9 mouse cellular contexts compared by ENCODE assay signal in genomic region chr4:155018601-155019335, GRCm38 (mm10). TPM values are rescaled to one million over a fixed set of nuclear protein-coding genes. Genes with fewer than 3 reads are reported as not detected.
DNase-seq lines count a peak whose midpoint lies in the region; ATAC-seq lines count a peak whose summit lies in the region.
"Had no signal": no experiment of that assay in that cellular context is flagged by ENCODE, and none has a peak within 500 bp of the region (broad histone marks: within the 10 kb centered on the region; RNA-seq: fewer than 3 reads in every experiment).

No protein-coding gene starts in this region.

- no peaks in the 10 kb centered on the region for H3K36me3 ChIP-seq in heart, embryonic 13.5 days
- no peaks in the 10 kb centered on the region for H3K36me3 ChIP-seq in embryonic facial prominence, embryonic 15.5 days
- H3K36me3 ChIP-seq in intestine, embryonic 15.5 days, result no peaks in the 10 kb centered on the region
- no peaks in the 10 kb centered on the region for H3K36me3 ChIP-seq in midbrain, embryonic 10.5 days

- H3K4me3 ChIP-seq in heart, embryonic 13.5 days, result no peak overlapping the region
- no peak overlapping the region for H3K4me3 ChIP-seq in embryonic facial prominence, embryonic 15.5 days (replicated peaks)
- no peak overlapping the region for H3K4me3 ChIP-seq in intestine, embryonic 15.5 days (replicated peaks)
- peak overlapping the region; percentile 36; the same call in 1 of the 2 replicates for H3K4me3 ChIP-seq in midbrain, embryonic 10.5 days

- no peak for DNase-seq in heart, adult 11 months
- DNase-seq in adrenal gland, postnatal 36 days, result peak; percentile 5 to 39
- DNase-seq in midbrain, embryonic 10.5 days (ENCODE audit: low spot score), result peak; percentile 48
- DNase-seq in T-cell, adult 2 months (ENCODE audit: low spot score), result no peak
- DNase-seq in left cerebral cortex, postnatal 10 days (ENCODE audit: extremely low spot score in 1 of 2, low spot score in 2 of 2), result no peak

- no peak overlapping the region for H3K27ac ChIP-seq in heart, embryonic 13.5 days (replicated peaks)
- no peak overlapping the region for H3K27ac ChIP-seq in embryonic facial prominence, embryonic 15.5 days (replicated peaks)
- H3K27ac ChIP-seq in intestine, embryonic 15.5 days, result no peak overlapping the region
- H3K27ac ChIP-seq in midbrain, embryonic 10.5 days (replicated peaks), result peak overlapping the region; percentile 1; the same call in 1 of the 2 replicates
- H3K27ac ChIP-seq: macrophage had no signal

- intact Hi-C loops in left cerebral cortex, postnatal 10 days (cut with DNase I), result no loop called here

- H3K9me3 ChIP-seq in heart, embryonic 13.5 days, result no peaks in the 10 kb centered on the region
- no peaks in the 10 kb centered on the region for H3K9me3 ChIP-seq in embryonic facial prominence, embryonic 15.5 days (replicated peaks)
- no peaks in the 10 kb centered on the region for H3K9me3 ChIP-seq in intestine, embryonic 15.5 days
- H3K9me3 ChIP-seq in midbrain, embryonic 10.5 days (replicated peaks), result no peaks in the 10 kb centered on the region

- 0 out of 2 replicates have a peak, but pooled peaks have one; percentile 8 for ATAC-seq in heart, embryonic 13.5 days (ENCODE audit: extremely low read depth, insufficient number of reproducible peaks, low FRiP score, low TSS enrichment)
- 0 out of 2 replicates have a peak, but pooled peaks have one; percentile 11 for ATAC-seq in embryonic facial prominence, embryonic 15.5 days (ENCODE audit: insufficient number of reproducible peaks, low FRiP score, low TSS enrichment, low read depth)
- ATAC-seq in intestine, embryonic 15.5 days, result peak; percentile 36

- peaks cover 77% of the 10 kb centered on the region for H3K27me3 ChIP-seq in heart, embryonic 13.5 days (replicated peaks)
- no peaks in the 10 kb centered on the region for H3K27me3 ChIP-seq in embryonic facial prominence, embryonic 15.5 days
- H3K27me3 ChIP-seq in intestine, embryonic 15.5 days (replicated peaks), result no peaks in the 10 kb centered on the region
- peaks cover 46% of the 10 kb centered on the region for H3K27me3 ChIP-seq in midbrain, embryonic 10.5 days (ENCODE audit: low read depth, poor library complexity, severe bottlenecking)

- H3K4me2 ChIP-seq in heart, embryonic 13.5 days, result no peak overlapping the region
- H3K4me2 ChIP-seq in embryonic facial prominence, embryonic 15.5 days (replicated peaks), result 0 out of 2 replicates have a peak overlapping the region, but pooled peaks have one; percentile 18
- peak overlapping the region; percentile 44; the same call in 1 of the 2 replicates for H3K4me2 ChIP-seq in intestine, embryonic 15.5 days (replicated peaks)

- peaks cover 10% of the 10 kb centered on the region for H3K4me1 ChIP-seq in heart, embryonic 13.5 days
- H3K4me1 ChIP-seq in embryonic facial prominence, embryonic 15.5 days, result peaks cover 18% of the 10 kb centered on the region
- peaks cover 12% of the 10 kb centered on the region for H3K4me1 ChIP-seq in intestine, embryonic 15.5 days (replicated peaks)
- H3K4me1 ChIP-seq in midbrain, embryonic 10.5 days, result peaks cover 72% of the 10 kb centered on the region

- no peak overlapping the region for H3K9ac ChIP-seq in heart, embryonic 13.5 days
- H3K9ac ChIP-seq in embryonic facial prominence, embryonic 15.5 days, result no peak overlapping the region
- H3K9ac ChIP-seq in intestine, embryonic 15.5 days, result no peak overlapping the region

- WGBS in heart, embryonic 13.5 days, result 6% methylated on average over 15 of the region's 15 CpGs
- 6% methylated on average over 15 of the region's 15 CpGs for WGBS in embryonic facial prominence, embryonic 15.5 days
- 8% methylated on average over 15 of the region's 15 CpGs for WGBS in intestine, embryonic 15.5 days
- WGBS in midbrain, embryonic 10.5 days, result 3% methylated on average over 15 of the region's 15 CpGs

RNA-seq across cellular contexts. Expression of gene Plch2, which starts 37.8 kb away (rescaled TPM):
- polyA plus RNA-seq in heart, embryonic 13.5 days (2015; fragmentation: Nextera tagmentation; extraction: Ambion mirVana), result 0.51 and 0.53 TPM in 2 replicates
- under 1 TPM; 0.30 to 0.43 TPM for total RNA-seq in adrenal gland, postnatal 36 days (2021)
- 22.4 and 24.4 TPM in 2 replicates for polyA plus RNA-seq in embryonic facial prominence, embryonic 15.5 days (2015; fragmentation: Nextera tagmentation; extraction: Ambion mirVana)
- 19.9 and 21.2 TPM in 2 replicates for polyA plus RNA-seq in intestine, embryonic 15.5 days (2015; fragmentation: Nextera tagmentation; extraction: Ambion mirVana)
- polyA plus RNA-seq in midbrain, embryonic 10.5 days (2016; fragmentation: Nextera tagmentation; extraction: Ambion mirVana), result 0.57 and 0.72 TPM in 2 replicates
- total RNA-seq in left cerebral cortex, postnatal 10 days (2021), result 10 to 100 TPM; 33.3 to 41.2 TPM
- polyA plus RNA-seq: macrophage had no signal

RNA-seq across cellular contexts. Expression of gene Pex10, which starts 48.0 kb away (rescaled TPM):
- 16.6 and 16.8 TPM in 2 replicates for polyA plus RNA-seq in heart, embryonic 13.5 days (2015; fragmentation: Nextera tagmentation; extraction: Ambion mirVana)
- total RNA-seq in adrenal gland, postnatal 36 days (2021), result 10 to 100 TPM; 20.6 to 24.2 TPM
- polyA plus RNA-seq in embryonic facial prominence, embryonic 15.5 days (2015; fragmentation: Nextera tagmentation; extraction: Ambion mirVana), result 21.6 and 22.1 TPM in 2 replicates
- 23.3 and 26.0 TPM in 2 replicates for polyA plus RNA-seq in intestine, embryonic 15.5 days (2015; fragmentation: Nextera tagmentation; extraction: Ambion mirVana)
- 21.0 and 21.1 TPM in 2 replicates for polyA plus RNA-seq in midbrain, embryonic 10.5 days (2016; fragmentation: Nextera tagmentation; extraction: Ambion mirVana)
- 10 to 100 TPM; 18.0 to 19.3 TPM for total RNA-seq in left cerebral cortex, postnatal 10 days (2021)

RNA-seq across cellular contexts. Expression of gene Pank4, which starts 54.8 kb away (rescaled TPM):
- 40.6 and 42.6 TPM in 2 replicates for polyA plus RNA-seq in heart, embryonic 13.5 days (2015; fragmentation: Nextera tagmentation; extraction: Ambion mirVana)
- 10 to 100 TPM; 24.1 to 35.9 TPM for total RNA-seq in adrenal gland, postnatal 36 days (2021)
- polyA plus RNA-seq in embryonic facial prominence, embryonic 15.5 days (2015; fragmentation: Nextera tagmentation; extraction: Ambion mirVana), result 41.9 and 43.6 TPM in 2 replicates
- polyA plus RNA-seq in intestine, embryonic 15.5 days (2015; fragmentation: Nextera tagmentation; extraction: Ambion mirVana), result 34.2 and 36.1 TPM in 2 replicates
- 47.6 and 48.6 TPM in 2 replicates for polyA plus RNA-seq in midbrain, embryonic 10.5 days (2016; fragmentation: Nextera tagmentation; extraction: Ambion mirVana)
- 10 to 100 TPM; 30.6 to 31.9 TPM for total RNA-seq in left cerebral cortex, postnatal 10 days (2021)

RNA-seq across cellular contexts. Expression of gene Hes5, which starts 58.0 kb away (rescaled TPM):
- 0.31 and 0.45 TPM in 2 replicates for polyA plus RNA-seq in heart, embryonic 13.5 days (2015; fragmentation: Nextera tagmentation; extraction: Ambion mirVana)
- not detected for total RNA-seq in adrenal gland, postnatal 36 days (2021)
- 6.6 and 7.7 TPM in 2 replicates for polyA plus RNA-seq in embryonic facial prominence, embryonic 15.5 days (2015; fragmentation: Nextera tagmentation; extraction: Ambion mirVana)
- polyA plus RNA-seq in intestine, embryonic 15.5 days (2015; fragmentation: Nextera tagmentation; extraction: Ambion mirVana), result 1.8 and 2.5 TPM in 2 replicates
- polyA plus RNA-seq in midbrain, embryonic 10.5 days (2016; fragmentation: Nextera tagmentation; extraction: Ambion mirVana), result 690 and 827 TPM in 2 replicates
- total RNA-seq in left cerebral cortex, postnatal 10 days (2021), result 10 to 100 TPM; 33.3 to 61.6 TPM
- polyA plus RNA-seq: macrophage had no signal

Comparison
In these comparisons a context has a peak if more than half of its experiments do, and no peak if none do; other contexts are left out.
1. DNase-seq: peak in adrenal gland, postnatal 36 days (2 of 2) and midbrain, embryonic 10.5 days (single experiment); none in heart, adult 11 months (single experiment), T-cell, adult 2 months (single experiment) and left cerebral cortex, postnatal 10 days (0 of 2).
2. RNA of gene Plch2, which starts 37.8 kb away (polyA plus RNA-seq): 22.4 to 24.4 TPM in embryonic facial prominence, embryonic 15.5 days and 19.9 to 21.2 TPM in intestine, embryonic 15.5 days; 0.57 to 0.72 TPM in midbrain, embryonic 10.5 days and 0.51 to 0.53 TPM in heart, embryonic 13.5 days; every median in the first group is over 10 times any median in the second.
3. Peak in every context shown above with its lines, with median percentiles within 50 percentile points of each other: ATAC-seq.